Mouse (Mus musculus) urinary bladder, postnatal 4 days (tissue): ENCODE data around the gene Ugt1a7c.

Source experiments
- DNase-seq, 2 experiments: peaks; one replicate each; pipeline ENCODE4 v3.0.0; 2021 to 2022; ENCODE audit warnings: low spot score in 2 of 2

Ugt1a7c gene

GRCm38 (mm10) chr1:88238771-88239170, 143.9 kb downstream of the Ugt1a7c start:
- DNase-seq, result peak in 1 of 2 experiments; percentile 87

GRCm38 (mm10) chr1:88240072-88240471, 145.2 kb downstream of the Ugt1a7c start:
- DNase-seq, result no peak

DNA sequence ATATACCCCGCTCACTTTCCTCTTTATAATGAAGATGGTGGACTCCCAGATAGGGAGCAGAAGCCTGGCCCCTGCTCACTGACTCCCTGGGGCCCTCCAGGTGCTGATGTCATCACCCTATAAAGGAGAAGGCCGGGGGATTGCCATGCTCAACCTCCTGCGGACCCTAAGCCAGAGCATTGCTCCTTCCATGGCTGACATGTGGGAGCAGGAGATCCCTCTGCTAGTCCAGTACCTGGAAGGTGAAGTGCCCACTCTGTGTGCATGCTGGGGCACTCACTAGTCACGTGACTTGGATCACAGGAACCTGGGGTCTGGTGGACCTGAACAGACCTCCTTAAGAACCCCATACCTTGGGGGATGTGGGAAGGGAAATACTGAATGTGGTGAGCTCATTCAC, 145.7 kb downstream of the Ugt1a7c start:
- DNase-seq, result no peak

- no peak for DNase-seq
These were observed 149.0 kb downstream of the Ugt1a7c start for GRCm38 (mm10) chr1:88243861-88244260.

DNA sequence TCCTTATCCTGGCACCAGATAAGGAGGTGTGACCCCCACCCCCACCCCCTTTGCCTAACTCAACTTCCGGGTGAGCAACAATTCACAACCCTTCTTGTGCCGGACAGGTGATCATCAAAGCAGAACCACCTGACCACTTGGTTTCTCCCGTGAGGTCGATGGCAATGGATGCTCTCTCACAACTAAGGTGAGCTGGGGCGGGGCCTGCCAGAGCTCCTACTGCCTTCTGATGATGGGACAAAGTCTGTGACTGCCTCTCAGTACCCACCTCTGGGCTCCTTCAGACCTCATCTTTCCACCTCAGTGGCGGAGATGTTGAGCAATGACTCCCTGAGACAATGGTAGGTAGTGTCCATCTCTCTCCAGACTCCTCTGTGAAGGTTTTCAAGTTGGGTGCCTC, 151.0 kb downstream of the Ugt1a7c start:
- no peak for DNase-seq

- DNase-seq, result no peak
These were observed 151.5 kb downstream of the Ugt1a7c start for GRCm38 (mm10) chr1:88246386-88246785.

- DNase-seq, result no peak
These were observed 152.8 kb downstream of the Ugt1a7c start for GRCm38 (mm10) chr1:88247660-88248059.

DNA sequence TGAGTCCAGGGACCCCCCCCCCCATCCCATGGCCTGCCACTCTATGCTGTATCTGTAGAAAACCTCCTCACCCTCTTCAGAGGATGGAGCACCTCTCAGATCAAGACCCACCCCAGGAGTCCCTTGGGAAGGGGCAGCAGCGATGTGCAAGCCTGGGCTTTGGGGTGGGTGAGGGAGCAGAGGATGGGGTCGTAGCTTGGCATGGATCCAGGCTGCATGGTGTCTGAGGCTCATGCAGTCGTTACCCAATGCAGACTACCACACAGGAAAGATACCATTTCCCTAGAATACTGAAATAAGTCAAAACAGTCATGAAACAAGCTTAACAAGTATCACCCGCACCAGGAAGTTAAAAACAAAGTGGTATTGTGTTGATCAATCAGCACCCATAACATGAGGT, 153.8 kb downstream of the Ugt1a7c start:
- peak in 1 of 2 experiments; percentile 87 for DNase-seq

- DNase-seq, result no peak
These were observed 154.7 kb downstream of the Ugt1a7c start for GRCm38 (mm10) chr1:88249596-88249995.

GRCm38 (mm10) chr1:88250023-88250422, 155.2 kb downstream of the Ugt1a7c start:
- DNase-seq, result no peak

DNA sequence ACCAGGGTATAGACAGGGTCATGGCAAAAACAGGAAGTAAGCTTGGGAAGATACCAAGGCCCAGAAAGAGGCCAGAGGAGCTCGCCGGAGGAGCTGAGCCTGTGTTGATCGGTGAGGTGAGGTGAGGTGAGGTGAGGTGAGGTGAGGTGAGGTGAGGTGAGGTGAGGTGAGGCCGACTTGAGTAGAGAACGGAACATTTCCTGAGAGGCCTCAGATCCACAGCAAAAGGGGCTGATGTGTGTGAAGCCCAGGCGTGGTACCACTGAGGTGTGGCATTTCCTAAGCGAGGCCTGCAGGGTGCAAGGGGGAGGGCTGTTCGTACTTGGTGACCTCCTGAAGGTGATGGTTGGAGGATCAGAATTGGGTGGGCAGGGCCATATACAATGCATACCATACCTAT, 158.2 kb downstream of the Ugt1a7c start:
- no peak for DNase-seq

GRCm38 (mm10) chr1:88253540-88253939, 158.7 kb downstream of the Ugt1a7c start:
- DNase-seq, result no peak

DNA sequence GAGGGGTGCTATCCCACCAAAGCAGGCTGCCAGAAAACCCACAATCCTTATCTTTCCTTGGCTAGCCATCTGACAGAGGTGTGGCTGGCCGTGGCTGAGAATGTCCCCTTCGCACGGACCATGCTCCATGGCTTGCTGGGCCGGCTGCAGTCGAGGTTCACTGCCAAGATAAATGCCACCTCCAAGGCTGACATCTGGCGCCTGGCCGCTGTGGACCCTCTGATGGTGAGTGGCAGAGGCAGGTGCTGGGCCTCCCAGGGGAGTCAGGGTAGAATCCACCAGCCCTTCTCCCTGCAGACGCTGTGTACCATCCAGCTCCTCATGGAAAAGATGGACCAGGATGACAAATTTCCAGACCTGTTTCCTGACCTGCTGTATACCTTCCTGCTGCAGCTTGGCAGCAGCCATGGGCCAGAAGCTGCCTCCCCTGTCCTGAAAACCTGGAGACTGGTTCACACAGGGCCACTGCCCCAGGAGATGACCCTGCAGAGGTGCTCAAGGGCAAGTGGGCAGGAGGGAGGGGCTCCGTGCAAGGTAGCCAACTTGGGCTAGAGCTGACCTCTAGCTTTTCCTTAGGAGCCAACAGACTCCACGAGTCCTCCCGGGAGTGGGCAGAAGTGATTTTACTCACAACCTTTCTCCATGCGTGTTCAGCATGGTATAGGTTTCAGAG, 160.1 kb downstream of the Ugt1a7c start:
- peak; percentile 61 to 87 for DNase-seq

GRCm38 (mm10) chr1:88255466-88255857, 160.6 kb downstream of the Ugt1a7c start:
- DNase-seq, result peak in 1 of 2 experiments; percentile 84

DNA sequence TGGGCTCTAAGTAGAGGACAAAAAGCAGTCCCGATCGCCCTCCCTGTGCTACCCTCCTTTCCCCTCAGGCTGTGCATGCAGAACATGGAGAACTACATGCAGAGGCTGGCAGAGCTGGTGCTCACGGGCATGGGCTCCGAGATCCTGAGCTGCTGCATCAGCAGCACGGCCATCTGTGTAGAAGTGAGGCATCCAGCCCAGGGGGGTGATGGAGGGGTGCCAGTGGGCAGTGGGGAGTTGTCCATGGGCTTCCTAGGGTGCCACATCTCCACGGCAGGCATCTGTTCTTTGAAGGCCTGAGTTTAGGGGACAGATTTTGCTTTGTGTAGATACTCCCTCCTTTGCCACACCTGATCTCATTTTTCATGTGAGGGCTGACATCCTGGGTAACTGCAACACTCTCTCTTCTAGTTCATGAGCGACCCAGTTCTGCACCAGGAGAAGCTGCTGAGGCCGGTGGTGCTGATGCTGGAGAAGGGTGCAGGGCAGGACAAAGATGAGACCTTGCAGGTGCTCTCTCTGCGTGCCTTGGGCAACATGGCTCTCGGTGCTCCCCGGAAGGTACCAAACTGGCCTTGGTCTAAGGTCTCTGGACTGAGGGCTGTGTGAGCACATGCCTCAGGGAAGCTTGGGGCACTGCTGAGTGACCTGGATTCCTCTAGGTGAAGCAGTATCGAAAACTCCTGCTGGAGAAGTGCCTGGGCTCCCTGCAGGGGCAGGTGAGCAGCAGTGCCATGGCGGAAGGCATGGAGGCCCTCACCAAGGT, 161.3 kb downstream of the Ugt1a7c start:
- DNase-seq, result peak; percentile 60 to 85

GRCm38 (mm10) chr1:88256886-88257663, 162.2 kb downstream of the Ugt1a7c start:
- peak in 1 of 2 experiments; percentile 79 for DNase-seq

GRCm38 (mm10) chr1:88257681-88258080, 162.8 kb downstream of the Ugt1a7c start:
- no peak for DNase-seq

DNA sequence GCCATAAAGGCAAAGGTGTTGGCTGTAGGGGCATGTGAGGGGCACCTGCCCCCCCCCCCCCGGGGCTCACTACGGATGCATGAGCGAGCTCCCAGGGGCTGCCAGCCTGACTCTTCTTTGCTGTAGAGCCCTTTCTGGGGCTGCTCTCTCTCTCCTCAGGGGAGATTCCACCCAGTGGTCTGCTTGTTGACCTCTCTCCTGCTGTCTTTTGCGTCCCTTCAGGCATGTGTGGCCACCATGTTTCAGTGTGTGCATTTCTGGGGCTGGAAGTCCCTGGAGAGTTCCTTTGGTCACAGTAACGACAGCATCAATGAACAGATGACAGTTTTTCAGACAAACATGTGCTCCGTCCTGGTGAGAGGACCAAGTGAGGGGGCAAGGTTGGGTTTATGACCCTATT, 163.5 kb downstream of the Ugt1a7c start:
- DNase-seq, result no peak

DNA sequence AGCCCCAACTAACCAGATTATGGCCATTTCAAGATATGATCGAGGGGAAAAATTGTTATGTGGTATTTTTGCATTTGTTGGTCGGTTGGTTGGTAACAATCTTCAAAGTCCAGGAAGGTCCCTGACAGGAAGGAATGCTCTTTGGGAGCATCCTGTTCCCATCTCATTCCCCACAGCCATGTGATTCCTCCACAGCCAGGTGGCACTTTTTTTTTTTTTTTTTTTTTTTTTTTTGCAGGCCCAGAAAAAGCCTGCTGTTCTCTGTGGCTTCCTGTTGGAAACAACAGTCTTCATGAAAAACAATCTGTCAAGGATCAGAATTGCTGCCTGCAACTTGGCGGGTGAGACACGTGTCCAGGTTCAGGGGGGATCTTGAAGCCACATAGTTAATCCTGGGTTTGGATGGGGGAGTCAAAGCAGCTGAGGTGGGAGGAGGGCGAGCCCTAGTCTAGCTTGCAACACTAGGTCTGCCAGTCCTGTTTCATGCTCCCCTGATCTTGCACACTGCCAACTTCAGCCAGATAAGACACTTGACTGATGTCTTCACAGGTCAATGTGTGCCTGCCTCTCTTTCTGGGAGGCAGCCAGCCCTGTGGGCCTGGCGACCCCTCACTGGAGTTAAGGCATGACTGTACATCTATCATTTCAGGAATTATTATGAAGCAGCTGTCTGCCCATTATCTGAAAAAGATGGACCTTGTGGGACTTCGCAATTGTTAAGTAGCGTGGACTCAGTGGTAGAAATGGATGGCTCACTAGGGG, 164.2 kb downstream of the Ugt1a7c start:
- DNase-seq, result peak; percentile 76 to 85

DNA sequence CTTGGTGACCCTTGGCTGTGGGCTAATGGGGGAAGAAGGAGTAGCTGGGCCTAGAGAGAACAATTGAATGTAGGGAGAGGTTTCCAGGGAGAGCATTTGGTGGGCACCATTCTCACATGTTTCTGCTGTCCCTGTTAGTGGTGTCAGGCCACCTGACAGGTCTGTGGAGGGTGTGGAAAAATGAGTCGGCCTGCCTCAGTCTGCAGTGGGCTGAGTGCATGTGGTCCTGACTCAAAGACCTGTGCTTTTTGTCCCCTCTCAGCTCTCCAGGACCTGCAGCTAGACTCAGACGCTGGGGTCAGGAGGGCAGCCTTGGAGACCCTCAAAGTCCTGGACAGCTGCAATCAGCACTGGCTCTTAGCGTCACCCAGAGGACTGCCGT, 164.8 kb downstream of the Ugt1a7c start:
- peak in 1 of 2 experiments; percentile 82 for DNase-seq

- peak in 1 of 2 experiments; percentile 89 for DNase-seq
These were observed 165.3 kb downstream of the Ugt1a7c start for GRCm38 (mm10) chr1:88260114-88260513.
